Mouse (Mus musculus) olfactory bulb, adult 2 months (tissue): Measurements from ENCODE around the gene Mill1. TPM values are rescaled to one million over a fixed set of nuclear protein-coding genes. Genes with fewer than 3 reads are reported as not detected.
"Not testable (repeated sequence)": the region's sequence is repeated elsewhere in the genome, so short reads cannot be mapped to it uniquely, and the experiment has no call there.

Experiments
- H3K27ac ChIP-seq: fragments of 200-500 bp; 2 replicates; pipeline ENCODE4 v1.5.1; 2012; ENCODE audit warnings: low read depth, low read length; ENCODE audit not compliant: insufficient read depth
- H3K4me1 ChIP-seq: fragments of 200-500 bp; 2 replicates; pipeline ENCODE4 v1.6.1; 2012; ENCODE audit warnings: low read length; ENCODE audit not compliant: control insufficient read depth, insufficient read depth
- H3K4me3 ChIP-seq: fragments of 200-500 bp; 2 replicates; pipeline ENCODE4 v1.5.1; 2012; ENCODE audit warnings: mild to moderate bottlenecking, low read depth, low read length, moderate library complexity; ENCODE audit not compliant: insufficient read depth
- CTCF ChIP-seq: fragments of 200-500 bp; IDR thresholded peaks from 2 replicates; pipeline ENCODE4 v1.5.1; 2012; ENCODE audit warnings: low read depth, mild to moderate bottlenecking, low read length, moderate library complexity; ENCODE audit not compliant: insufficient read depth
- POLR2A ChIP-seq: fragments of 200-500 bp; IDR thresholded peaks from 2 replicates; pipeline ENCODE4 v1.6.1; 2012; ENCODE audit warnings: mild to moderate bottlenecking, low read depth, low read length, moderate library complexity; ENCODE audit not compliant: insufficient read depth
- WGBS: fragments of 180-500 bp; shearing (Covaris S2); methylation state at CpG from one replicate; pipeline ENCODE4 v1.1.7; 2018; 5-methylcytosine and 5-hydroxymethylcytosine counted together
- polyA plus RNA-seq: library from polyadenylated mRNA; stranded (reverse); fragments of >200 nt; gene quantifications from 2 replicates; pipeline ENCODE4 v1.2.4, GENCODE M21; 2012; ENCODE audit warnings: low replicate concordance; ENCODE audit not compliant: missing spikeins, insufficient read depth, insufficient read length

The Mill1 gene
- polyA plus RNA-seq = not detected in 2 replicates

- WGBS = 52% methylated on average over 1 of the region's 1 CpGs
- Histone ChIP-seq H3K4me3 (no peak within 1 kb of the TSS), H3K4me1 (no peaks in the 10 kb centered on the region), H3K27ac (no peak within 1 kb of the TSS)
- TF ChIP-seq POLR2A (no peak), CTCF (no peak)
Measured at GRCm38 (mm10) chr7:18245047-18245446, at the start of gene Mill1. Mill1 (plus strand) TSS chr7:18245347.

- no peaks in the 10 kb centered on the region for H3K4me1 ChIP-seq
- H3K4me3 ChIP-seq = no peak overlapping the region
- H3K27ac ChIP-seq = no peak overlapping the region
- 13% methylated on average over 9 of the region's 9 CpGs for WGBS
- TF ChIP-seq POLR2A (no peak), CTCF (no peak)
Measured at GRCm38 (mm10) chr7:18210938-18211337, 34.2 kb upstream of the Mill1 start.

- TF ChIP-seq CTCF = no peak
- no peak for TF ChIP-seq POLR2A
- no peaks in the 10 kb centered on the region for H3K4me1 ChIP-seq
- no peak overlapping the region for H3K27ac ChIP-seq
- H3K4me3 ChIP-seq = no peak overlapping the region
- 59% methylated on average over 1 of the region's 1 CpGs for WGBS
Measured at GRCm38 (mm10) chr7:18214699-18215098, 30.4 kb upstream of the Mill1 start.

GRCm38 (mm10) chr7:18238561-18238960 is 6.6 kb upstream of the Mill1 start:
- H3K4me3 ChIP-seq = no peak overlapping the region
- 76% methylated on average over 2 of the region's 2 CpGs for WGBS
- H3K27ac ChIP-seq = no peak overlapping the region
- H3K4me1 ChIP-seq = no peaks in the 10 kb centered on the region
- no peak for TF ChIP-seq POLR2A
- TF ChIP-seq CTCF = no peak

GRCm38 (mm10) chr7:18241217-18241616 is 3.9 kb upstream of the Mill1 start:
- TF ChIP-seq CTCF = no peak
- no peak for TF ChIP-seq POLR2A
- Histone ChIP-seq H3K27ac (no peak overlapping the region), H3K4me3 (no peak overlapping the region), H3K4me1 (no peaks in the 10 kb centered on the region)
- WGBS = 86% methylated on average over 5 of the region's 5 CpGs

GRCm38 (mm10) chr7:18243959-18244573 is 1.1 kb upstream of the Mill1 start:
- not testable (repeated sequence) for H3K4me3 ChIP-seq, H3K27ac ChIP-seq, H3K4me1 ChIP-seq
- 49% methylated on average over 1 of the region's 1 CpGs for WGBS

GRCm38 (mm10) chr7:18260219-18260618 is 15.1 kb downstream of the Mill1 start:
- no peak overlapping the region for H3K27ac ChIP-seq
- no peak overlapping the region for H3K4me3 ChIP-seq
- WGBS = 23% methylated on average over 1 of the region's 1 CpGs

GRCm38 (mm10) chr7:18265089-18265488 is 19.9 kb downstream of the Mill1 start:
- no peak for TF ChIP-seq POLR2A
- TF ChIP-seq CTCF = no peak
- 57% methylated on average over 5 of the region's 5 CpGs for WGBS
- Histone ChIP-seq H3K4me3 (no peak overlapping the region), H3K27ac (no peak overlapping the region), H3K4me1 (no peaks in the 10 kb centered on the region)

More at GRCm38 (mm10) chr7:18260219-18260618, 15.1 kb downstream of the Mill1 start:
- TF ChIP-seq POLR2A (no peak), CTCF (no peak)
- H3K4me1 ChIP-seq = no peaks in the 10 kb centered on the region

Other genes with a start within 250 kb of the Mill1 start
- gene Ceacam13, start 235.5 kb upstream of the Mill1 start, polyA plus RNA-seq = not detected in 2 replicates
- not detected in 2 replicates for gene Ceacam12, start 179.4 kb upstream of the Mill1 start, polyA plus RNA-seq
- gene Igfl3, start 68.9 kb upstream of the Mill1 start, polyA plus RNA-seq = not detected in 2 replicates
- gene Psg18, start 109.7 kb downstream of the Mill1 start, polyA plus RNA-seq = not detected in 2 replicates
- not detected in 2 replicates for gene Psg28, start 186.7 kb downstream of the Mill1 start, polyA plus RNA-seq
- gene Psg26, start 238.8 kb downstream of the Mill1 start, polyA plus RNA-seq = not detected in 2 replicates